Comparison of ENCODE assay signal across 11 mouse cellular contexts in genomic region chr7:139077283-139077682, GRCm38 (mm10). TPM values are rescaled to one million over a fixed set of nuclear protein-coding genes. Genes with fewer than 3 reads are reported as not detected.
DNase-seq lines count a peak whose midpoint lies in the region; ATAC-seq and TF ChIP-seq lines count a peak whose summit lies in the region.
"Had no signal": no experiment of that assay in that cellular context is flagged by ENCODE, and none has a peak within 500 bp of the region (broad histone marks: within the 10 kb centered on the region; RNA-seq: fewer than 3 reads in every experiment).

No protein-coding gene starts in this region.

- H3K9me3 ChIP-seq in hindbrain, embryonic 14.5 days (ENCODE audit: control insufficient read depth, low read length) = no peaks in the 10 kb centered on the region

- H3K27me3 ChIP-seq in cerebellum, adult 2 months (ENCODE audit: control insufficient read depth, insufficient read depth, low read length) = no peaks in the 10 kb centered on the region
- H3K27me3 ChIP-seq in hindbrain, embryonic 14.5 days (ENCODE audit: control insufficient read depth, insufficient read depth, low read length) = no peaks in the 10 kb centered on the region

- TF ChIP-seq POLR2A in cerebellum, adult 2 months (IDR thresholded peaks at IDR 0.05; ENCODE audit: borderline replicate concordance, insufficient read depth, low read length) = no peak

- TF ChIP-seq CTCF in cerebellum, adult 2 months (IDR thresholded peaks at IDR 0.05; ENCODE audit: borderline replicate concordance, insufficient read depth, low read depth, low read length) = no peak

- H3K27ac ChIP-seq in cerebellum, adult 2 months (ENCODE audit: insufficient read depth, low read length) = peak overlapping the region; percentile 72
- peak overlapping the region; percentile 60; the same call in 1 of the 2 replicates for H3K27ac ChIP-seq in hindbrain, embryonic 14.5 days

- DNase-seq in cerebellum, adult 2 months = peak; percentile 72 to 86
- no peak for DNase-seq in cerebellum, adult 11-12 months
- peak; percentile 16 for DNase-seq in embryo, embryonic 9.5 days (ENCODE audit: extremely low spot score)
- DNase-seq in hindbrain, embryonic 14.5 days (ENCODE audit: low spot score) = no peak
- DNase-seq in neural tube, embryonic 10.5 days (ENCODE audit: extremely low spot score, low spot score) = peak; percentile 44
- no peak for DNase-seq in lung, adult 18-20 months
- no peak for DNase-seq in adrenal gland, adult 18-20 months (ENCODE audit: low spot score in 2 of 2)
- DNase-seq in adipocyte (ENCODE audit: low spot score) = no peak
- DNase-seq: heart, postnatal 14 days; lung, embryonic 14.5 days; thymus, postnatal 14 days had no signal

- ATAC-seq in hindbrain, embryonic 14.5 days (ENCODE audit: low FRiP score) = no peak

- H3K4me3 ChIP-seq in cerebellum, adult 2 months (replicated peaks; ENCODE audit: insufficient read depth, low read depth, low read length) = no peak overlapping the region
- no peak overlapping the region for H3K4me3 ChIP-seq in hindbrain, embryonic 14.5 days (replicated peaks; ENCODE audit: low read length)

- H3K36me3 ChIP-seq in hindbrain, embryonic 14.5 days (replicated peaks; ENCODE audit: control insufficient read depth, insufficient read depth) = no peaks in the 10 kb centered on the region

- no peak overlapping the region for H3K9ac ChIP-seq in hindbrain, embryonic 14.5 days
- H3K9ac ChIP-seq: lung, embryonic 14.5 days had no signal

- H3K4me1 ChIP-seq in cerebellum, adult 2 months (ENCODE audit: control insufficient read depth, insufficient read depth, low read length) = peaks cover 31% of the 10 kb centered on the region
- H3K4me1 ChIP-seq in hindbrain, embryonic 14.5 days (replicated peaks; ENCODE audit: control insufficient read depth, insufficient read depth, low read length) = peaks cover 34% of the 10 kb centered on the region

- 9% methylated on average over 7 of the region's 7 CpGs for WGBS in cerebellum, adult 2 months
- 13% methylated on average over 7 of the region's 7 CpGs for WGBS in hindbrain, embryonic 14.5 days

- H3K4me2 ChIP-seq in hindbrain, embryonic 14.5 days (replicated peaks) = no peak overlapping the region
- H3K4me2 ChIP-seq: lung, embryonic 14.5 days had no signal

RNA-seq across cellular contexts. Expression of gene Dpysl4, which starts 8.5 kb away (rescaled TPM):
- 127 and 156 TPM in 2 replicates for polyA plus RNA-seq in cerebellum, adult 2 months (2012; rRNA removed)
- 211 and 216 TPM in 2 replicates for polyA plus RNA-seq in hindbrain, embryonic 14.5 days (2014; fragmentation: Nextera tagmentation; extraction: Ambion mirVana)
- total RNA-seq in adrenal gland, adult 18-20 months (2021) = under 1 TPM; 0.22 to 0.70 TPM

Comparison
In these comparisons a context has a peak if more than half of its experiments do, and no peak if none do; other contexts are left out.
1. DNase-seq: peak in cerebellum, adult 2 months (2 of 2), embryo, embryonic 9.5 days (single experiment) and neural tube, embryonic 10.5 days (single experiment); none in cerebellum, adult 11-12 months (single experiment), hindbrain, embryonic 14.5 days (single experiment), lung, adult 18-20 months (0 of 2), adrenal gland, adult 18-20 months (0 of 2) and adipocyte (single experiment).